Mouse (Mus musculus) right cerebral cortex, postnatal 4 days (tissue): ENCODE measurements at regions not wholly inside any gene's neighbourhood (a gene's known extent, or its start where the extent isn't known, plus 50 kb on each side); places are given as distances from the start of the nearest gene placed in this dataset.

ENCODE experiments used
- DNase-seq: peaks from one replicate; pipeline ENCODE4 v3.0.0-alpha.2; 2022

DNA sequence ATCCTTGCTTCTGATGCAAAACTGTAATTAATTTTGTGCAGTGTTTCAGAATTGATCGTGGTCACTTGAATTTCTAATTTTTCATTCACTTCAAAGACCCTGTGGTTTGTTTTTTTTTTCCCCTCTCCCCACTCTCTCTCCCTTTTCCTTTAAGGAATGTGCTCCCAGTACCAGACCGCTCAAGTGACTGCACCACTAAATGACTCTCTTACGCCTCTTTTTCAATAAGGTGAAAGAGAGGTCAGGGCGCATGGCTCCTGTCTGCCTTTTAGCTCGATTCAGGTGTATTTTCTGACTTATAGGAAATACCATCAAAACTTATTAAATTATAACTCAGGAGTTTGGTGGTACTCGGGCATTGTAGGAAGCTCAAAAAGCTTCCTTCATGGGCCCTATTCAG, 146.0 kb upstream of the Zfp507 start:
- no peak for DNase-seq

DNA sequence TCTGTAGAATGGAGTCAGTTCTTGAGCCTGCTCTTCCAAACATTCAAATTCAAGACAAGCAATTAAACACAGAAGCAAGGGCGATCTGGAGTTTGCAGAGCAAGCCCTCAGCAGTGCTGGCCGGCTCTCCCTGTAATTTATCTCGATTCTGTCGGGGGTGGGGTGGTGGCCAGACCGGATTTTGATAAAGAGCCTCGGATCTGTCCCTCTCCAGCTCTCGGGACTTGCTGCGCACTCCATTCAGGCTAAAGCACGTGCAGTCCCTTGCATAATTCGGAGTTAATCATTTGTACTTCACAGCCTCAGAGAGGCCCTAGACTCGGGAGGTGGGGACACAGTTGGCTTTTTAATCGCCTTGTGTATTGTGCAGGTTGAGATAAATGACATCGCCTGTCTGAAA, 145.6 kb upstream of the Zfp507 start:
- DNase-seq = peak; percentile 8

DNA sequence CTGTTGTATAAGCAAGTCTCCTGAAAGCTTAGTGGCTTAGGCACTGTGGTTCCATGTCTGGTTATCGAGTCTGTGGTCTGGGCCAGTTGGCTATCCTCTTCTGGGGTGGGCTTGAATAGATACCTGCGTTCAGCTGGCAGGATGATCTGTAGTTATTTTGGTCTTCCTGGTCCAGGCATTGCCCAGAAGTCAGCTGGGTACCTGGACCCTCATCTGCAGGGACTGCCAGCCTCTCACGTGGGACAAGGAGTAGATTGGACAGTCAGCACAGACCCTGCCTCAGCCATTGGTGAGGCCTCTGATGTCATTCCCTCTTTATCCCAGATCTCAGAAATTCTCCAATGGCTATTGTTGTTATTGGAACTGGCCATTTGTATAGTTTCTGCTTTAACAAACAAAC, 138.3 kb upstream of the Zfp507 start:
- DNase-seq = no peak

DNA sequence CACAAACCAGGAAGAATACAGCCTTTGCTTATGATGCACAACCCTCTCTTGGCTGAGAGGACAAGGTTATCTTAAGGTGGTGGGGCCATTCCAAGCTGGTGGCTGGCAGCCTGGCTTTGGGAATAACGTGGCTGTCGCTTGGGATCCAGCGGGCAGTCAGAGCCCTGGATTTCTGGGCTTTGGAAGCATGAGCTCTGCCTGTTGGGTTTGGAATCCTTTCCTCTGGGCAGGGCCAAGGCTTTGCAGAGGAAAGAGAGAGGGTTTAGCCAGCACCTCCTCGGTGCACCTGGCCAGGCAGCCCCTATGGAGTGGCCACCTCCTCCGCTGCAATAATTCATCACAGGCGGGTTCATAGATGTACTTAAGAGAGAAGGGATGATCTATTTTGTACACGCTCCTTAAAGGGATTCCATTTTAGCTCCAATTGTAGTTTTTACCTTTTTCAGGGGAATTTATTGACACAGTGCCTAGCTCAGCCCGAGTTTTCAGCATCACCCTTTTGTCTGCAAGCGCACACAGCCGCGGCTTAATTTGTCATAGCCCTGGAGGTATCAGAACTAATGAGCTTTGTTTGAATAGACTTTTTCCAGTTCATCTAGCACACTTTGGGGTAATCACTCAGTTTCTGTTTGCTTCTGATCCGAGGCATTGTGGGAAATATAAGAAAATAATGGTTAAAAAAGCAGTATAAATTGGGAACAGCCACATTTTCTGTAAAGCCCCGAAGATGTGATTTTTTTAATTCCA, 135.5 kb upstream of the Zfp507 start:
- no peak for DNase-seq

DNA sequence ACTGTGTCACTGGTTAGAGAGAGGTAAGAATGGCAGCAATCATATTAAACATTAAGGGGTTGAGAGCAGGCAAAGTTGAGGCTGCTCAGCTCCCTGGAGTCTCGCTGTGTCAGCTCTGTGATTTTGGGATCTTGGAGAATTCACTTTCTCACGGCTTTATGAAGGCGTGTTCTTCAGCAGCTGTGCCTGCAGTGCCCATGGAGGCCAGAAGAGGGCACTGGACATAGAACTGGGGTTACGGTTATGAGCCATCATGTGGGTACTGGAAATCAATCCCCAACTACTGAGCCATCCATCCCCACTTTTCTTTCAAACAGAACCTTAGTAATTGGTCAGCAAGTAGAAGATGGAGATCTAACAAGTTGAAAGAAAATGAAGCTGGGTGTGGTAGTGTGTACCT, 123.9 kb upstream of the Zfp507 start:
- DNase-seq = no peak

DNA sequence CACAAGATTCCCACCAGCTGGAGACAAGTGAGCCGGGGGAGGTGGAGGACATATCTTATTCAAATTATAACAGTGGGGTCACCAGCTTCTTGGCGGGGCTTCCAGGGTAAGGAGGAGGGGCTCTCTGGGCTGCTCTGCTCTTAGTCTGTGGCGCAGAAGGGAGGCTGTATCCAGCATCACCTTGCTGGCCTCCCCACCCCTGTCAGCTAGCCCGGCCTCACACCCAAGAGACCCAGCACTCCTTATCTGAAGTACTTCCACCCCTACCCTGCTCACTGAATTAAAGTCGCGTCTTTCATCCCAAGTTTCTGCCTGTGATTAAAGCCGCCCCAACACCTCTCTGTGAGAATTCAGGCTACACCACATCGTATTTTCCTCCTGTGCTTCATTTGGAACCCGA, 119.8 kb upstream of the Zfp507 start:
- DNase-seq = no peak

DNA sequence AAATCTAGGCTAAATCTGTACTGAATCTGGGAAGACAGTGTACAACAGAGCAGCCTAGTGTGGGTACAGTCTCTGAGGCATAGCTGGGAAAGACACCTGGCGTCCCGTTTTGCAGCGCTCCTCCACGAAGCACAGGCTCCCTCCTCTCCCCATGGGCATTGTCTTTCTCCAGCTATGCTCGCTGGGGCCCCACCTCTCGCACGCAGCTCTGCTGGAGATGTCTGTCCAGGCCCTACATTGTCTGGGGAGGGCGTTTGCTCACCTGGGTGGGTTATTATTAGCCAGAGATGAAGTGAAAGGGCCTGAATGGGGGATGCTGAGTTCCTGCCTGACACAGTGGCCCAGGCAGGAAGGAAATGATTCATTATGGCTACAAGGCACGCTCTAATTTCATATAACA, 118.1 kb upstream of the Zfp507 start:
- DNase-seq = no peak

DNA sequence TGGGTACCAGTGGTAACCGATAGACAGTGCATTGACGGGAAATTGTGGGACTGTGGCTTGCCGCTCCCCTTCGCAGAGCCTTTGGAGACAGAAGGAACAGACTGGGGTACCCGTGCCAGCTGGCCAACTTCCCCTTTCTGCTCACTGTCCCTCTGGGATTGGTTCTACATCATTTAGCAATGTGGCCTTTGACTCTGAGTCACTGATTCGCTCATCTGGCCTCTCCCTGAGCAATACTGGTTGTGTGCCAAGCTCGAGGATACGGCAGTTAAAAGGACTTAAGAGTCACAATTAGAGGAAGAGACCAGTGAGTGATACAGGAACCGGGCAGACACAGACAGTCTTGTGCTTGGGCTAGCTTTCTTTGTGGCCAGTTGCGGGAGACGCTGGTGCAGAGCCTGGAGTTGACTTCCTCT, 117.4 kb upstream of the Zfp507 start:
- DNase-seq = no peak

DNA sequence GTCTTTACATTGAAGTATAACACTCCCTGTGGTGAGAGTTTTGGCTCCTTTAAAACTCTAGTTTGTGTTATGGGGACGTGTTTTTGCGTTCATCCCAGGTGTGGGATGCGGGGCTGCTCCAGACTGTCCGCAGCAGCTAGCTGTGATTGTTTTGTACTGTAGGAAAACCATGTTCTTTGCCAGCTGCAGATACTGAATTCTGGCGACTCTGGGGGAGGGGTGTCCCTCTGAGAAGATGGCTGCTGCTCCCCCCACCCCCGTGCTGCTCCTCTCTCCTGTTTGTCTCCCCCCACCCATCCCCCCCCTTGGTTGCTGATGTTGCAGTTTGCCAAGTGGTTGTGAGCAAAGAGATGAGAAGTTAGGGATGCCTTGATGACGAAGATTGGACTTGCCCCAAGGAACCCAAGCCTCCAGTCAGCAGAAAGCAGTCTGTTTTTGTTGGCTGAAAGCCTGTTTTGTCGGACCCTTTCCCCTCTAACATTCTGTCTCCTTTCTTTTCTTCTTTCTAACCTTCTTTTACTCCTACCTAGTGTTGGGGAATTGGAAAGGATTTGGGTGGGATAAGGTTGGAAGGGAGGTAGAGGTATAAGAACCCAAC, 107.4 kb upstream of the Zfp507 start:
- DNase-seq = no peak

DNA sequence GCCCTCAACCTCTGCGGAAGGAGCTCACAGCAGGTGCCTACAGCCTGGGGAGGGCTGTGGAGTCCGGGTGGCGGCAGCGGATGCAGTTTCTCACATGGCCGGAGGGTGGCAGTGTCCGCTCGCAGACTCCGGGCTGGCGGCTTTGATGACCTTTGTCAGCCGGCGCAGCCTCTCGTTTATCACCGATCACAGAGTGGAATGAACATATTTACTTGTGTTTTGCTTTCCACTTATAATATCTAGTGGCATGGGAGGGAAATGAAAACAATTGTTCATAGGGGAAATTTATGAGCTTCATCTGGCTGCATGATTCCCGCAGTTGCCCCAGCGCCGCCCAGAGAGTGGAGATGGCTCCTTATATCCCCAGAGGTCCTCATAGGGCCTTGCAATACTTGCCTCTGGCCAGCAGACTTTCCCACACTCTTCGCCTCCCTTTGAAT, 99.2 kb upstream of the Zfp507 start:
- peak; percentile 78 for DNase-seq

DNA sequence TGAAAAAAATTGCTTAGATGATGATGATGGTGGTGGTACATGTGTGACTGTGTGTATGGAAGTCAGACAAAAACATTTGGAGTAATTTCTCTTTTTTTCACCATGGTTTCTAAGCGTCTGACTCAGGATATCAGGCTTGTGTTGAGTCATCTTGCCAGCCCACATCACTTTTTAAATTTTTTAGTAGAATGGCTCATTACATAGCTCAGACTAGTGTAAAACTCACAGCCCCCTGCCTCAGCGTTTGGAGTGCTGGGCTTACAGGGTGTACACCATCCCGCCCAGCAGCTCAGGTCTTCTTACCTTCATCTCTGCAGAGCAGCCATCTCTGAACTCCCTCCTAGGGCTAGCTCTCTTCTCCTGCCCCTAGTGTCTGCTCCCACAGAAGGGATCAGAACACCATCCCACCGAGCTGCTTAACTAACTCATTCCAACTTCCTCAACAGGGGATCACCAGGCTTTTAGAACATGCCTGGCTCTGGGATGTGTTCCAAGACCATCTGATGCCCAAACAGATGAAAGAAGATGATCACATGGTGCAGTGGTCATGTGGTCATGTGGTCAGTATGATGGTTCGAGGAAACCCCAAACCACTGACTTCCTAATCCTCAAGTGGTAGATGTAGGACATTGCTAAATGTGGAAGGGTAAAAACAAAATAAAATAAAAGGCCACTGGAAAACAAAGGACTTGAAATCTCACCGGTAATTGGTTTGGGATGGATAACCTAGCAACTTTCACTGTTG, 96.1 kb upstream of the Zfp507 start:
- no peak for DNase-seq

DNA sequence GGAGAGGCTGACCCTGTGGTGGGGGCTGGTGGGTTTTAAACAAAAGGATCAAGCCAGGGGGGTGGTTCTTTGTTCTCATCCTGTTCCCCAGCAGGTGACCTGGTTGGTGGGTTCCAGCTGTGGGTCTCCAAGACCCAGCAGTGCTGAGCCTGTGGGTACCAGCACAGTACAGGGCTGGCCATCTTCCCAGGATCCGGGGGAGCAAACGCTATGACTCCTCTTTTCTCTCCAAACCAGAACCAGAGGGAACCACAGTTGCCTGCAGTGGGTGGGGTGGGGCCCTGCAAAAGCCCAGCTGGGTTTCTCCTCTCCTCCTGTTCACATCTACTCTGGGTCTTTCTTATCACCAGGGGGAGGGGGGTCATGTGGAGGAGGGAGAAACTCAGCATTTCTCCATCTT, 90.5 kb upstream of the Zfp507 start:
- DNase-seq = no peak

DNA sequence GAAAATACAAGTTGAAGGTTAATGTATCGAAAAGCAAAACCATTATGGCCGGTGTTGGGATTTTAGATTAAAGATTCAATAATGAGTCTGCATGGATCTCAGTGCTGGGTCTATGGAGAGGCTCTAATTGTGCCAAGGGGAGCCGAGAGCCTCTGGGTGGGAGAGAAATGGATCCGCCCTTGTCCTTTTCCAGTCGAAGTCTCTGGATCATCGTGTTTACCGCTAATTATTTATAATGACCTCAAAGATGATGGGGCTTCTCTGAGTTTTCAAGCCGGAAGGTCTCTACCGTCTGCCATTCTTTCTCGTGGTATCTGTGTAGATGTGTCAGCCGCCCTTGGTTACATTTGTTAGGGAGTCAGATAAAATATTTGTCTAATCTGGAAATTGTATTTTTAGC, 83.2 kb upstream of the Zfp507 start:
- no peak for DNase-seq

DNA sequence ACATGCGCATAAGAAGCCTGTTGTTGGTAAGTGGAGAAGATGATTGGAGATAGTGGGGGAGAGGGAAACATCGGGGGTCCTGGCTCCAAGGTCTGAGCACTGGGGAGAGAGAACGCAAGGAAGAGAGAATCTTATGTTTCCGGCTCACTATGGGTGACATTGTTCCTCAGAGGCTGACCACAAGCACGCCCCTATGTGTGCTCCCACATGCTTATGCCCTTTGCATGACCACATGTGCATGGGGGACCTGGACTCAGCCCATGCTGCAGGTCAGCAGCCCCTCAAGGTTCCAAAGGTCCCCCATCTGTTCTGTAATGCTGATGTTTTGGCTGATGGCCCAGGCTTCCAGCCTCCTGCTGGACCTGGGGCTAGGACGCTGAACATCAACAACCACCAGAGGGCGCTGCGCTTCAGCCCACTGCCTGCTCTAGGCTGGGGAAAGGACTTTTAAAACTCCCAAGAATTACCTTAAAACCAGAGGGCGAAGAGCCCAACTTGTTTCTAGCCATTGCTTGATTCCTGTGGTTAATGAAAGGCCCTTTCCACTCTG, 77.0 kb upstream of the Zfp507 start:
- DNase-seq = peak; percentile 88

DNA sequence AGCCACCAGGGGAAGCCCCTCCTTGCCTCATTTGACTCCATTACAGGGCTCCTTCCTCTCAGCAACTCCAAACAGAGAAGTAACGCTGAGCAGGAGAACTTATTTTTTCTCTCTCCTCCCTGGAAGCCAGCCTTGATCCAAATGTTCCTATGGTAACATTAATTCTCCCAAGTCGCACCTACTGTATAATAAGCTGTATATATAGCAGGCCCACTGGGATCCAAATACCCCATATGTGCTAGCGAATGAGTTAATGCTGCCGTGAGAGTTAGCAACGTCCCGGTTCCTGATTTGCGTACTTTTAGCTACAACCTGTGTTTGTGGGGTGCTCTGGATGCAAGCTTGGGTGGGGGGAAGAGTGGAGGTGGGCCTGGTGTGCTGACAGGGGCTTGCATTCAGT, 75.4 kb upstream of the Zfp507 start:
- no peak for DNase-seq

DNA sequence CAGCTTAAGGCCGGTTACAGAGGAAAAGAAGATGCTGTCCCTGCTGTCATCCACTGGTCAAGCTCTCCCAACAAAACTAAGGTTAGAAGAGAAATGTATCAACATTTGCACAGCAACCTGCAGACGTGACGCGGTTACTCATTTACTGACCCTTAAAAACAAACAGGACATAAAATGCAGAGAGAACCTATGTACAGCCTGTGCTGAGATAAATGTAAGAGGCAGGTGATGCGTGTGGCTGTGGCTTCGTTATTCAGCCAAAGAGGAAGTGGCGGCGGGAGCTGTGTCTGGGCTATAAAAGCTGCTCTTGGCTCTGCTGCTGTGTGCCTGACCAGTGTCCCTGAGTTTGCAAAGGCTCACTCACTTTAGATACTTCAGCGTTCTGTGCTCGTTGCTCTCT, 58.2 kb upstream of the Zfp507 start:
- no peak for DNase-seq

DNA sequence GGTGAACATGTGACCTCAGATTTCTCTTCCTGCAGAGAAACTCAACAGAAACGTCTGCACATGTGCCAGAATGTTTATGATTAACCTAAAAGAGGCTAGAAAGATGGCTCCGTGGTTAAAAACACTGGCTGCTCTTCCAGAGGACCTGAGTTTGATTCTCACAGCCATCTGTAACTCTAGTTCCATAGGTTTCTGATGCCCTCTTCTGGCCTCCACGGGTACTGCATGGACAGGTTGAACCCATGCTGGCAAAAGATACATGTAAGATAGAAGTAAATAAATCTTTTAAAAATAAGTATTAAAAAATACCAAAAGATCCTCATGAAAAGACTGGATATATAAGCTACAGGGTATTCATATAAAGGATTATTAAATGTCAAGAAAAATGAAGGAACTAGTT, 56.8 kb upstream of the Zfp507 start:
- DNase-seq = no peak

DNA sequence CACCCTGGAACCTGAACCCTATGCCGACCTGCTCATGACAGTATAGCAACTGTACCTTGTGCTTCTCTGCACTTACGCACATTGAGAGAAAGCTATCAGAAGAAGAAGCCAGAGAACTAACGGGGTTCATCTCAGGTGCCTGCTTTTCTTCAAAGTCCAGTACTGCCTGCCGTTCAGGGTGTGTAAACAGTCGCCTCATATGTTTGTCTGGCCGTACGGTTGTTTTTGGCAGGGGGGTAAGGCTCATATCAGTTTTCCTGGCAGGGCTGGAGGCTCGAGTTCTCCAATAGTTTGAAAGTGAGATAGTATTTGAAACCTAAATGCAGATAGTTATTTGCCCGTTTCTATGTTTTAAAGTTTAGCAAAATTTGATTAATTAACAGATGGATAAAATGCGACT, 54.9 kb upstream of the Zfp507 start:
- no peak for DNase-seq
